Mouse (Mus musculus) embryonic facial prominence, embryonic 14.5 days (tissue): ENCODE results near the gene 4933411K16Rik. TPM values are rescaled to one million over a fixed set of nuclear protein-coding genes. Genes with fewer than 3 reads are reported as not detected.
"Not testable (repeated sequence)": the region's sequence is repeated elsewhere in the genome, so short reads cannot be mapped to it uniquely, and the experiment has no call there.

Source experiments
- ATAC-seq: fragments of 200-750 bp; cut with Nextera tagmentation; 2 replicates; pipeline ENCODE4 v1.8.0; 2017; ENCODE audit warnings: low read depth, moderate number of reproducible peaks, moderate TSS enrichment
- DNase-seq: peaks from one replicate; pipeline ENCODE4 v3.0.0-alpha.2; 2015; ENCODE audit warnings: low spot score
- H3K27ac ChIP-seq: fragments of 300-500 bp; sonication (generic); replicated peaks from 2 replicates; pipeline ENCODE4 v1.5.1; 2014; ENCODE audit warnings: low read depth, mild to moderate bottlenecking, low read length, moderate library complexity
- H3K27me3 ChIP-seq: fragments of 300-500 bp; sonication (generic); replicated peaks from 2 replicates; pipeline ENCODE4 v1.6.1; 2014; ENCODE audit warnings: low read length; ENCODE audit not compliant: control insufficient read depth, insufficient read depth
- H3K36me3 ChIP-seq: fragments of 300-500 bp; sonication (generic); 2 replicates; pipeline ENCODE4 v1.6.1; 2014; ENCODE audit warnings: low read length, mixed read lengths; ENCODE audit not compliant: control insufficient read depth, insufficient read depth
- H3K4me1 ChIP-seq: fragments of 300-500 bp; sonication (generic); 2 replicates; pipeline ENCODE4 v1.6.1; 2014; ENCODE audit warnings: antibody characterized with exemption, low read length; ENCODE audit not compliant: control insufficient read depth, insufficient read depth
- H3K4me2 ChIP-seq: fragments of 300-500 bp; sonication (generic); 2 replicates; pipeline ENCODE4 v1.6.1; 2014; ENCODE audit warnings: low read depth, mild to moderate bottlenecking, low read length, moderate library complexity, mixed read lengths
- H3K4me3 ChIP-seq: fragments of 300-500 bp; sonication (generic); 2 replicates; pipeline ENCODE4 v1.5.1; 2014; ENCODE audit warnings: low read depth, mild to moderate bottlenecking, low read length
- H3K9ac ChIP-seq: fragments of 300-500 bp; sonication (generic); 2 replicates; pipeline ENCODE4 v1.6.1; 2014; ENCODE audit warnings: low read depth, mild to moderate bottlenecking, low read length, moderate library complexity, mixed read lengths
- H3K9me3 ChIP-seq: fragments of 300-500 bp; sonication (generic); 2 replicates; pipeline ENCODE4 v1.6.1; 2016; ENCODE audit warnings: low read length; ENCODE audit not compliant: control insufficient read depth
- WGBS: fragments of 180-500 bp; shearing (Covaris S2); extraction: QIAGEN DNeasy Blood & Tissue Kit; methylation state at CpG from one replicate; pipeline ENCODE4 v1.1.7; 2014; 5-methylcytosine and 5-hydroxymethylcytosine counted together
- polyA plus RNA-seq: library from polyadenylated mRNA; unstranded; fragments of >200 nt; fragmentation: Nextera tagmentation; extraction: Ambion mirVana; gene quantifications from 2 replicates; pipeline ENCODE4 v1.2.1, GENCODE M21; 2014

Gene 4933411K16Rik
- polyA plus RNA-seq, 1 experiment from 2014 or later: not detected

- Histone ChIP-seq H3K36me3 (peaks cover 28% of the 10 kb centered on the region; the same call in 1 of the 2 replicates), H3K9me3 (no peaks in the 10 kb centered on the region), H3K4me1 (no peaks in the 10 kb centered on the region), H3K27me3 (no peaks in the 10 kb centered on the region), H3K27ac (no peak overlapping the region), H3K9ac (no peak overlapping the region), H3K4me2 (no peak overlapping the region), H3K4me3 (no peak overlapping the region)
- DNase-seq (no peak), ATAC-seq (no peak)
- 94% methylated on average over 8 of the region's 8 CpGs for WGBS
Observed at GRCm38 (mm10) chr19:42078566-42078965, 26.5 kb downstream of the 4933411K16Rik start.

GRCm38 (mm10) chr19:42079006-42079405, 27.0 kb downstream of the 4933411K16Rik start:
- DNase-seq (no peak), ATAC-seq (no peak)
- no peaks in the 10 kb centered on the region for H3K9me3 ChIP-seq
- H3K27me3 ChIP-seq: no peaks in the 10 kb centered on the region
- H3K36me3 ChIP-seq: peaks cover 24% of the 10 kb centered on the region; the same call in 1 of the 2 replicates
- no peak overlapping the region for H3K9ac ChIP-seq
- no peak overlapping the region for H3K4me3 ChIP-seq
- H3K27ac ChIP-seq: no peak overlapping the region
- no peak overlapping the region for H3K4me2 ChIP-seq
- H3K4me1 ChIP-seq: no peaks in the 10 kb centered on the region
- WGBS: 95% methylated on average over 12 of the region's 12 CpGs

- no peak overlapping the region for H3K27ac ChIP-seq
- ATAC-seq (no peak), DNase-seq (no peak)
- no peaks in the 10 kb centered on the region for H3K4me1 ChIP-seq
- WGBS: 72% methylated on average over 5 of the region's 5 CpGs
- no peak overlapping the region for H3K4me3 ChIP-seq
- no peaks in the 10 kb centered on the region for H3K9me3 ChIP-seq
- peaks cover 15% of the 10 kb centered on the region; the same call in 1 of the 2 replicates for H3K36me3 ChIP-seq
- no peaks in the 10 kb centered on the region for H3K27me3 ChIP-seq
- no peak overlapping the region for H3K9ac ChIP-seq
- H3K4me2 ChIP-seq: no peak overlapping the region
Observed at GRCm38 (mm10) chr19:42079950-42080349, 27.9 kb downstream of the 4933411K16Rik start.

GRCm38 (mm10) chr19:42080469-42080868, 28.4 kb downstream of the 4933411K16Rik start:
- ATAC-seq: no peak
- WGBS: 80% methylated on average over 11 of the region's 11 CpGs
- no peak overlapping the region for H3K9ac ChIP-seq

GRCm38 (mm10) chr19:42081613-42082012, 29.6 kb downstream of the 4933411K16Rik start:
- WGBS: 98% methylated on average over 5 of the region's 5 CpGs

More at GRCm38 (mm10) chr19:42080469-42080868, 28.4 kb downstream of the 4933411K16Rik start:
- Histone ChIP-seq H3K9me3 (no peaks in the 10 kb centered on the region), H3K4me2 (no peak overlapping the region), H3K27me3 (no peaks in the 10 kb centered on the region), H3K36me3 (peaks cover 10% of the 10 kb centered on the region; the same call in 1 of the 2 replicates), H3K4me1 (0 out of 2 replicates have a peak, but pooled peaks cover under 1% of the 10 kb centered on the region), H3K4me3 (no peak overlapping the region), H3K27ac (no peak overlapping the region)
- no peak for DNase-seq

GRCm38 (mm10) chr19:42085690-42086089, 33.6 kb downstream of the 4933411K16Rik start:
- Histone ChIP-seq H3K36me3 (no peaks in the 10 kb centered on the region), H3K27me3 (no peaks in the 10 kb centered on the region), H3K9me3 (no peaks in the 10 kb centered on the region), H3K4me2 (peak overlapping the region; percentile 67), H3K4me3 (peak overlapping the region; percentile 64), H3K4me1 (0 out of 2 replicates have a peak, but pooled peaks cover 14% of the 10 kb centered on the region), H3K27ac (no peak overlapping the region), H3K9ac (peak overlapping the region; percentile 72)
- no peak for ATAC-seq
- 5% methylated on average over 10 of the region's 10 CpGs for whole genome bisulfite sequencing
- DNase-seq: no peak

More at GRCm38 (mm10) chr19:42081613-42082012, 29.6 kb downstream of the 4933411K16Rik start:
- H3K27ac ChIP-seq, H3K4me1 ChIP-seq, H3K36me3 ChIP-seq, H3K4me3 ChIP-seq, H3K27me3 ChIP-seq, H3K9me3 ChIP-seq, DNase-seq, H3K4me2 ChIP-seq, ATAC-seq, H3K9ac ChIP-seq: not testable (repeated sequence)

GRCm38 (mm10) chr19:42086166-42086565, 34.1 kb downstream of the 4933411K16Rik start, which contains the start of gene Morn4:
Gene Morn4, minus strand, starts transcription at chr19:42086357.
- H3K4me1 ChIP-seq: peaks cover 15% of the 10 kb centered on the region; the same call in 1 of the 2 replicates
- H3K9me3 ChIP-seq: no peaks in the 10 kb centered on the region
- H3K4me3 ChIP-seq: peak within 1 kb of the TSS; percentile 64
- H3K4me2 ChIP-seq: peak within 1 kb of the TSS; percentile 67
- WGBS: under 1% methylated on average over 21 of the region's 21 CpGs
- DNase-seq: peak; percentile 95
- peak; percentile 80 for ATAC-seq
- peak within 1 kb of the TSS; percentile 72 for H3K9ac ChIP-seq
- no peak within 1 kb of the TSS for H3K27ac ChIP-seq
- no peaks in the 10 kb centered on the region for H3K27me3 ChIP-seq
- no peaks in the 10 kb centered on the region for H3K36me3 ChIP-seq

- Histone ChIP-seq H3K36me3 (peaks cover 6% of the 10 kb centered on the region; the same call in 1 of the 2 replicates), H3K27me3 (no peaks in the 10 kb centered on the region), H3K9ac (no peak overlapping the region; the same call in 1 of the 2 replicates), H3K9me3 (no peaks in the 10 kb centered on the region), H3K4me2 (peak overlapping the region; percentile 56), H3K27ac (peak overlapping the region; percentile 72), H3K4me1 (peaks cover 19% of the 10 kb centered on the region), H3K4me3 (peak overlapping the region; percentile 99)
- DNase-seq (peak; percentile 73), ATAC-seq (no peak)
- WGBS: 21% methylated on average over 14 of the region's 14 CpGs
Observed at GRCm38 (mm10) chr19:42089103-42089747, 37.2 kb downstream of the 4933411K16Rik start.
